Mouse (Mus musculus) megakaryocyte, embryonic 14.5 days (primary cell): ENCODE results near the gene Ptpn6. TPM values are rescaled to one million over a fixed set of nuclear protein-coding genes. Genes with fewer than 3 reads are reported as not detected.

Experiments
- H3K27me3 ChIP-seq: replicated peaks from 2 replicates; pipeline ENCODE3; 2012; ENCODE audit warnings: inconsistent platforms
- H3K36me3 ChIP-seq: replicated peaks from 2 replicates; pipeline ENCODE3; 2012; ENCODE audit warnings: low read length, inconsistent platforms, mixed read lengths
- H3K4me1 ChIP-seq: 2 replicates; pipeline ENCODE4 v1.6.1; 2012; ENCODE audit warnings: inconsistent platforms
- H3K4me3 ChIP-seq: replicated peaks from 2 replicates; pipeline ENCODE3; 2012; ENCODE audit warnings: moderate library complexity, mild to moderate bottlenecking, inconsistent platforms
- H3K9me3 ChIP-seq: 2 replicates; pipeline ENCODE4 v1.6.1; 2012; ENCODE audit warnings: inconsistent platforms
- FLI1 ChIP-seq: IDR thresholded peaks from 2 replicates; pipeline ENCODE4 v1.6.1; 2012; ENCODE audit warnings: low read length, inconsistent platforms, mixed read lengths
- GATA1 ChIP-seq: IDR thresholded peaks from 3 replicates; pipeline ENCODE4 v1.6.1; 2012; ENCODE audit warnings: mixed read lengths, low read length, inconsistent platforms, borderline replicate concordance
- polyA plus RNA-seq: library from polyadenylated mRNA; stranded (reverse); fragments of >175 nt; gene quantifications from 2 replicates; pipeline ENCODE4 v1.2.3, GENCODE M21; 2012; ENCODE audit warnings: low replicate concordance; ENCODE audit not compliant: insufficient read depth

The Ptpn6 gene
- polyA plus RNA-seq, 1 experiment: 20.1 TPM

DNA sequence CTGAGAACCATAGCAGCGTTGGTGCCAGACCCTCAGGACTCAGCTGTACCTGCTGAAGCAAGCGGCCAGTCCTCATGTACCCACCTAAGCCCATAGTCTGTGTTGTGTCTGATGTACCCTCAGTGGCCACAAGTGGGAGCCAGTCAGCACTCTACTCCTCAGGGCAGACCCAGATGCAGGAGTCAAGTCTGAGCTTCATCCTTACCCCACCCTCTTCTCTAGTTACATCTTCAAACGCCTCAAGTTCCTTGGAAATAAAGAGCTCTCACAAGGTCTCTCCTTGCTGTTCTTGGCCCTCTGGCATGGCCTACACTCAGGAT lies 35.8 kb downstream of the Ptpn6 start:
- Histone ChIP-seq H3K9me3 (no peaks in the 10 kb centered on the region), H3K36me3 (peaks cover 99% of the 10 kb centered on the region), H3K4me1 (peaks cover 45% of the 10 kb centered on the region), H3K27me3 (no peaks in the 10 kb centered on the region), H3K4me3 (no peak overlapping the region)
- no peak for TF ChIP-seq GATA1
- TF ChIP-seq FLI1: no peak

- TF ChIP-seq FLI1 (no peak), GATA1 (no peak)
- Histone ChIP-seq H3K4me3 (no peak overlapping the region), H3K4me1 (peaks cover 42% of the 10 kb centered on the region), H3K9me3 (no peaks in the 10 kb centered on the region), H3K27me3 (no peaks in the 10 kb centered on the region), H3K36me3 (peaks cover 99% of the 10 kb centered on the region)
Measured at GRCm38 (mm10) chr6:124702102-124702783, 36.3 kb downstream of the Ptpn6 start.

- H3K4me3 ChIP-seq: no peak overlapping the region
- H3K4me1 ChIP-seq: peaks cover 44% of the 10 kb centered on the region
- H3K27me3 ChIP-seq: no peaks in the 10 kb centered on the region
- H3K36me3 ChIP-seq: peaks cover 100% of the 10 kb centered on the region
- no peak for TF ChIP-seq FLI1
- no peak for TF ChIP-seq GATA1
- no peaks in the 10 kb centered on the region for H3K9me3 ChIP-seq
Measured at GRCm38 (mm10) chr6:124701338-124701737, 37.2 kb downstream of the Ptpn6 start.

GRCm38 (mm10) chr6:124699962-124700610 lies 38.4 kb downstream of the Ptpn6 start:
- no peaks in the 10 kb centered on the region for H3K9me3 ChIP-seq
- no peak overlapping the region for H3K4me3 ChIP-seq
- TF ChIP-seq FLI1 (no peak), GATA1 (no peak)
- no peaks in the 10 kb centered on the region for H3K27me3 ChIP-seq
- H3K4me1 ChIP-seq: peaks cover 39% of the 10 kb centered on the region
- H3K36me3 ChIP-seq: peaks cover 99% of the 10 kb centered on the region

DNA sequence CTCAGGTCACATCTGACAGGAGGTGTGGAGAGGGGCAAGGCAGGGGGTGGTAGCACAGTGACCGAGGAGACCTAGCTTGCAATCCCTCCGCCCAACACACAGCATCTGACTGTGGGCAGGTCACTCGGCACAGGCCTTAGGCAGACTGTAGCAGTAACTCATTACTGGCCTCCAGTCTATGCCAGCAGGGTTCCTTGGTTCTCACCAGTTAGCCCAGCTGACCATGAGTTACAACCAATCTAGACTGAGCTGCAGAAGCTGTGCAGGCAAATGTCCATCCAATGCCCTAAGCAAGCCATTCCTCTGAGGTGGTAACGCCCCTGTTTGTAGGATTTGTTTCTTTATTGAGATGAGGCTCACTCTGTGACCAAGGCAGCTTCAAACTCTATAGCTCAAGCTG lies 39.1 kb downstream of the Ptpn6 start:
- peaks cover 43% of the 10 kb centered on the region for H3K4me1 ChIP-seq
- no peaks in the 10 kb centered on the region for H3K9me3 ChIP-seq
- peaks cover 97% of the 10 kb centered on the region for H3K36me3 ChIP-seq
- TF ChIP-seq FLI1 (no peak), GATA1 (no peak)
- H3K4me3 ChIP-seq: no peak overlapping the region
- H3K27me3 ChIP-seq: no peaks in the 10 kb centered on the region

DNA sequence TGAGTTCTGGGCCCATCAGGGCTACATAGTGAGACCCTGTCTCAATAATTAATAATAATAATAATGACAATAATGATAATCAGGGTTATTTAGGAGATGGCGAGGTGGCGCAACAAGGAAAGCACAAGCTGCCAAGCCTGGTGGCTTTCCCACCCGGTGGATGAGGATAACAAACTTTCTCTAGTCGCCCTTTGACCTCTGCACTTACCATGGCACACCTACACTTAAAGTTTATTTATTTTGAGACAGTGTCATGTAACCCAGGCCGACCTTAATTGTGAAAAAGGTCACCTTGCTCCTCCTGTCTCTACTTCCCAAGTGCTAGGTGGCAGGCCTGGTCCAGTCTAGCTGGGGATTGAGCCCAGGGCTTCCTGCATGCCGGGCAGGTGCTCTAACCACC lies 39.8 kb downstream of the Ptpn6 start:
- H3K4me1 ChIP-seq: peaks cover 48% of the 10 kb centered on the region
- peaks cover 97% of the 10 kb centered on the region for H3K36me3 ChIP-seq
- no peak overlapping the region for H3K4me3 ChIP-seq
- H3K27me3 ChIP-seq: no peaks in the 10 kb centered on the region
- H3K9me3 ChIP-seq: no peaks in the 10 kb centered on the region
- TF ChIP-seq FLI1: no peak

GRCm38 (mm10) chr6:124696441-124697150 lies 41.9 kb downstream of the Ptpn6 start:
- no peaks in the 10 kb centered on the region for H3K27me3 ChIP-seq
- H3K36me3 ChIP-seq: peaks cover 95% of the 10 kb centered on the region
- no peak overlapping the region for H3K4me3 ChIP-seq
- peaks cover 48% of the 10 kb centered on the region for H3K4me1 ChIP-seq
- H3K9me3 ChIP-seq: 0 out of 2 replicates have a peak, but pooled peaks cover 3% of the 10 kb centered on the region
- TF ChIP-seq GATA1 (no peak), FLI1 (no peak)

DNA sequence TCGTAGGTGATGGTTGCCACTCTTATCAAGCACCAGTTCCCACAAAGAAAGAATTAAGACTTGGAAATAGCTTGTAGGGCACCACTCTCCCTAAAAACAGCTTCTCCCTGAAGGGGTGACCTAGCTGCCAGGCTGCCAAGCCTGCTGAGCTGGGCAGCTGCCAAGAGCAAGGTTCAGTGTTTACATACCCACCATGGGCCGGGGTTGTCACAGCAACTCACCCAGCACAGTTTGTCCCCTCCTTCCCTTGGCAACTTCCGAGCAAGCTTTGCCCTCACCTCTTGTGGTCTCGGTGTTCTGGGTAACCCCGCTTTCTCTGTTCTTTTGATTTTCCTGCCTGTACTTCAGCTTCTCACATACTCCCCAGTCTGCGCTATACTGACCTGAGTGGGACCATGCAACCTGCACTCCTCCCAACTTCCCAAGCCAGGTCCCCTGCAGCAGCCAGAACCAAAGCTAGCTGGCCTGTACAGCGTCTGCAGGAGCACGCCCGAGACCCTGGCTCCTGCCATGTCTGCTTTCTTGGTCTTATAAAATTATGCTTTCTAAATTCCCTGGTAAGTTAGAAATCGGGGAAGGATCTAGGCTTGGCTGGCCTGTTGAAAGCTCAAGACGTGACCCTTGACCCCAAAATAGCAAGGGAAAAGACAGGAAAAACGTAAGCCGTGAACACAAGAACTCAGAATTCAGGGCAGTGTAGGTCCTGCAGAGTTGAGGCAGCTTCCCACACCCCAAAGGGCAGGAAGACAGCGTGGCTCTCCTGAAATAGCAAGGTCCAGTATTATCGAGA lies 44.2 kb downstream of the Ptpn6 start:
- no peak for TF ChIP-seq GATA1
- TF ChIP-seq FLI1: no peak
- H3K27me3 ChIP-seq: no peaks in the 10 kb centered on the region
- peaks cover 85% of the 10 kb centered on the region for H3K36me3 ChIP-seq
- no peak overlapping the region for H3K4me3 ChIP-seq
- H3K4me1 ChIP-seq: peaks cover 39% of the 10 kb centered on the region
- 0 out of 2 replicates have a peak, but pooled peaks cover 3% of the 10 kb centered on the region for H3K9me3 ChIP-seq

GRCm38 (mm10) chr6:124693243-124693981 lies 45.1 kb downstream of the Ptpn6 start:
- H3K4me3 ChIP-seq: no peak overlapping the region
- TF ChIP-seq FLI1 (no peak), GATA1 (no peak)
- no peaks in the 10 kb centered on the region for H3K27me3 ChIP-seq
- peaks cover 44% of the 10 kb centered on the region for H3K4me1 ChIP-seq
- H3K36me3 ChIP-seq: peaks cover 76% of the 10 kb centered on the region
- 0 out of 2 replicates have a peak, but pooled peaks cover 3% of the 10 kb centered on the region for H3K9me3 ChIP-seq
